Comparison of ENCODE assay signal across 9 mouse cellular contexts in the genomic region with DNA sequence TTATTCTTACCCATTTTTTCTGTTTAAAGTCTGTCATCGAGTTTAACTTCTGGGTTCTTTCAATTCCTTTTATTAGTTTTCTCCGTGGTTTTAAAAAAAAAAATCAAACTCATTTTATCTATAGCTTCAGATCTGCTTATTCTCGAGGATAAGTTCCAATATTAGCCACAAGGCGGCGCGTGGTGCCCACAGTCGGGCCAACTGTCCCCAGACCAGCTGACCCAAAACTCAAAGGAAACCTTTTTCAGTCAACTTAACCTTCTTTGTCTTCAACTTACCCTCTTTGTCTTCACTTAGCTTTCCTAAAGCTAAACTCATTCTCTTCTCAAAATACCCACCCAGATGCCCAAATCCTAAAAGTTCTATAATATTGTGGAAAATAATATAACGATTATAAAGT. TPM values are rescaled to one million over a fixed set of nuclear protein-coding genes. Genes with fewer than 3 reads are reported as not detected.
A peak's percentile ranks its signal among the peaks of the same experiment; 100 is the strongest.
DNase-seq lines count a peak whose midpoint lies in the region; TF ChIP-seq lines count a peak whose summit lies in the region.
"Had no signal": no experiment of that assay in that cellular context is flagged by ENCODE, and none has a peak within 500 bp of the region (broad histone marks: within the 10 kb centered on the region; RNA-seq: fewer than 3 reads in every experiment).

No protein-coding gene starts in this region.

- DNase-seq in gastrocnemius, adult 18-20 months (ENCODE audit: low spot score), result peak; percentile 48
- DNase-seq in gastrocnemius, postnatal 25 days, result no peak
- peak; percentile 24 for DNase-seq in CD4-positive helper T cell, adult 2 months (ENCODE audit: low read depth, low spot score)
- DNase-seq in adrenal gland, postnatal 4 days (ENCODE audit: low spot score in 2 of 2), result peak; percentile 54 to 61
- peak; percentile 43 to 77 for DNase-seq in kidney, adult 8-10 months
- peak; percentile 62 for DNase-seq in lung, adult 2 months
- DNase-seq in right cerebral cortex, postnatal 14 days, result peak; percentile 72

- no peaks in the 10 kb centered on the region for H3K4me1 ChIP-seq in embryonic fibroblast, embryonic 13.5 days (ENCODE audit: control insufficient read depth, insufficient read depth, low read length)
- H3K4me1 ChIP-seq in lung, adult 2 months (ENCODE audit: control insufficient read depth, insufficient read depth, low read length), result no peaks in the 10 kb centered on the region

- WGBS in lung, adult 2 months, result 13% methylated on average over 8 of the region's 8 CpGs

- TF ChIP-seq POLR2A in embryonic fibroblast, embryonic 13.5 days (IDR thresholded peaks at IDR 0.05; ENCODE audit: low read depth, low read length), result no peak
- no peak for TF ChIP-seq POLR2A in lung, adult 2 months (IDR thresholded peaks at IDR 0.05; ENCODE audit: borderline replicate concordance, extremely low read depth, low read depth, low read length)

- TF ChIP-seq CTCF in embryonic fibroblast, embryonic 13.5 days (IDR thresholded peaks at IDR 0.05; ENCODE audit: borderline replicate concordance, insufficient read depth, low read length), result peak; percentile 49; the same call in 1 of the 2 replicates
- TF ChIP-seq CTCF in lung, adult 2 months (IDR thresholded peaks at IDR 0.05; ENCODE audit: insufficient read depth, low read length), result peak; percentile 87

- H3K27ac ChIP-seq in embryonic fibroblast, embryonic 13.5 days (ENCODE audit: insufficient read depth, low read length), result no peak overlapping the region

- no peak overlapping the region for H3K4me3 ChIP-seq in embryonic fibroblast, embryonic 13.5 days (ENCODE audit: insufficient read depth, low read length)
- H3K4me3 ChIP-seq in lung, adult 2 months (replicated peaks; ENCODE audit: extremely low read depth, low read depth, low read length), result no peak overlapping the region

RNA-seq across cellular contexts. Expression of a gene that starts 8.6 kb away (rescaled TPM):
- total RNA-seq in gastrocnemius, adult 18-20 months (2021), result not detected
- not detected for total RNA-seq in gastrocnemius, postnatal 25 days (2021)
- under 1 TPM; 0.11 to 0.17 TPM for total RNA-seq in adrenal gland, postnatal 4 days (2021)
- polyA plus RNA-seq in embryonic fibroblast, embryonic 13.5 days (2011; ENCODE audit: insufficient read length, low read depth, missing spikeins), result 0.25 TPM in 1 of 2 replicates, not detected in the other
- polyA plus RNA-seq in lung, adult 2 months (2012; rRNA removed), result 0.06 TPM in 1 of 2 replicates, not detected in the other
- polyA plus RNA-seq: lung, embryonic 16.5 days had no signal

RNA-seq across cellular contexts. Expression of a gene that starts 30.9 kb away (rescaled TPM):
- total RNA-seq in gastrocnemius, adult 18-20 months (2021), result not detected
- total RNA-seq in gastrocnemius, postnatal 25 days (2021), result not detected
- total RNA-seq in adrenal gland, postnatal 4 days (2021), result under 1 TPM; 0.23 to 0.36 TPM
- polyA plus RNA-seq in embryonic fibroblast, embryonic 13.5 days (2011; ENCODE audit: insufficient read length, low read depth, missing spikeins), result not detected in 2 replicates
- polyA plus RNA-seq in lung, adult 2 months (2012; rRNA removed), result 0.05 and 0.17 TPM in 2 replicates

RNA-seq across cellular contexts. Expression of a gene that starts 39.6 kb away (rescaled TPM):
- total RNA-seq in gastrocnemius, adult 18-20 months (2021), result under 1 TPM; 0.18 to 0.47 TPM
- total RNA-seq in gastrocnemius, postnatal 25 days (2021), result under 1 TPM; 0.28 to 0.56 TPM
- total RNA-seq in adrenal gland, postnatal 4 days (2021), result 10 to 100 TPM; 15.5 to 20.6 TPM
- polyA plus RNA-seq in embryonic fibroblast, embryonic 13.5 days (2011; ENCODE audit: insufficient read length, low read depth, missing spikeins), result 1.7 TPM in 2 replicates
- 0.58 and 1.1 TPM in 2 replicates for polyA plus RNA-seq in lung, adult 2 months (2012; rRNA removed)

RNA-seq across cellular contexts. Expression of a gene that starts 57.9 kb away (rescaled TPM):
- 10 to 100 TPM; 11.3 to 13.8 TPM for total RNA-seq in gastrocnemius, adult 18-20 months (2021)
- total RNA-seq in gastrocnemius, postnatal 25 days (2021), result 10 to 100 TPM; 10.5 to 13.5 TPM
- 10 to 100 TPM; 31.8 to 36.8 TPM for total RNA-seq in adrenal gland, postnatal 4 days (2021)
- 19.2 and 25.2 TPM in 2 replicates for polyA plus RNA-seq in embryonic fibroblast, embryonic 13.5 days (2011; ENCODE audit: insufficient read length, low read depth, missing spikeins)
- polyA plus RNA-seq in lung, adult 2 months (2012; rRNA removed), result 5.4 and 7.2 TPM in 2 replicates

Comparison
In these comparisons a context has a peak if more than half of its experiments do, and no peak if none do; other contexts are left out.
1. RNA of a gene that starts 39.6 kb away (total RNA-seq): 15.5 to 20.6 TPM in adrenal gland, postnatal 4 days; 0.28 to 0.56 TPM in gastrocnemius, postnatal 25 days and 0.18 to 0.47 TPM in gastrocnemius, adult 18-20 months; every median in the first group is over 10 times any median in the second.